Mouse (Mus musculus) hindbrain, embryonic 10.5 days (tissue): ENCODE measurements around the gene Podxl. TPM values are rescaled to one million over a fixed set of nuclear protein-coding genes. Genes with fewer than 3 reads are reported as not detected.

Source experiments
- polyA plus RNA-seq: library from polyadenylated mRNA; unstranded; fragments of >200 nt; fragmentation: Nextera tagmentation; extraction: Ambion mirVana; gene quantifications from 2 replicates; pipeline ENCODE4 v1.2.1, GENCODE M21; 2016

The Podxl gene
- polyA plus RNA-seq, 1 experiment from 2014 or later = 16.2 TPM

Other genes with a start within 250 kb of the Podxl start
- gene Mkln1, start 165.2 kb downstream of the Podxl start, polyA plus RNA-seq = 201 and 212 TPM in 2 replicates